Mouse (Mus musculus) lung, embryonic 15.5 days (tissue): ENCODE results near the gene Lrrc26. TPM values are rescaled to one million over a fixed set of nuclear protein-coding genes. Genes with fewer than 3 reads are reported as not detected.
"Not testable (repeated sequence)": the region's sequence is repeated elsewhere in the genome, so short reads cannot be mapped to it uniquely, and the experiment has no call there.

Experiments
- ATAC-seq: fragments of 200-750 bp; cut with Nextera tagmentation; 2 replicates; pipeline ENCODE4 v1.8.0; 2017; ENCODE audit warnings: moderate number of reproducible peaks, borderline replicate concordance; ENCODE audit not compliant: low FRiP score, low TSS enrichment; ENCODE audit errors: extremely low read depth
- H3K27ac ChIP-seq: fragments of 300-500 bp; sonication (generic); 2 replicates; pipeline ENCODE4 v1.5.1; 2015; ENCODE audit warnings: moderate library complexity, mild to moderate bottlenecking, inconsistent platforms
- H3K27me3 ChIP-seq: fragments of 300-500 bp; sonication (generic); 2 replicates; pipeline ENCODE4 v1.6.1; 2015; ENCODE audit warnings: inconsistent platforms
- H3K36me3 ChIP-seq: fragments of 300-500 bp; sonication (generic); 2 replicates; pipeline ENCODE4 v1.6.1; 2015; ENCODE audit warnings: inconsistent platforms
- H3K4me1 ChIP-seq: fragments of 300-500 bp; sonication (generic); 2 replicates; pipeline ENCODE4 v1.6.1; 2015; ENCODE audit warnings: inconsistent platforms
- H3K4me2 ChIP-seq: fragments of 300-500 bp; sonication (generic); 2 replicates; pipeline ENCODE4 v1.6.1; 2015; ENCODE audit warnings: inconsistent platforms, mild to moderate bottlenecking, moderate library complexity
- H3K4me3 ChIP-seq: fragments of 300-500 bp; sonication (generic); 2 replicates; pipeline ENCODE4 v1.5.1; 2015; ENCODE audit warnings: mild to moderate bottlenecking, inconsistent platforms
- H3K9ac ChIP-seq: fragments of 300-500 bp; sonication (generic); 2 replicates; pipeline ENCODE4 v1.6.1; 2015; ENCODE audit warnings: inconsistent platforms
- H3K9me3 ChIP-seq: fragments of 300-500 bp; sonication (generic); 2 replicates; pipeline ENCODE4 v1.6.1; 2016; ENCODE audit warnings: inconsistent platforms
- WGBS: fragments of 180-500 bp; shearing (Covaris S2); methylation state at CpG from one replicate; pipeline ENCODE4 v1.1.7; 2015; 5-methylcytosine and 5-hydroxymethylcytosine counted together
- polyA plus RNA-seq: library from polyadenylated mRNA; unstranded; fragments of >200 nt; fragmentation: Nextera tagmentation; extraction: Ambion mirVana; gene quantifications from 2 replicates; pipeline ENCODE4 v1.2.1, GENCODE M21; 2015

Gene Lrrc26
- polyA plus RNA-seq, result 3.4 and 4.5 TPM in 2 replicates

- Histone ChIP-seq H3K36me3 (peaks cover 12% of the 10 kb centered on the region), H3K4me1 (peaks cover 52% of the 10 kb centered on the region), H3K4me2 (peak within 1 kb of the TSS; percentile 38), H3K9ac (no peak within 1 kb of the TSS), H3K9me3 (no peaks in the 10 kb centered on the region), H3K27me3 (peaks cover 65% of the 10 kb centered on the region), H3K4me3 (peak within 1 kb of the TSS; percentile 35), H3K27ac (no peak within 1 kb of the TSS)
- no peak for ATAC-seq
- WGBS, result 8% methylated on average over 11 of the region's 11 CpGs
Measured at GRCm38 (mm10) chr2:25289651-25290050, at the start of gene Lrrc26. Gene Lrrc26, plus strand, starts transcription at chr2:25289915.

- Histone ChIP-seq H3K4me2 (peak overlapping the region; percentile 97), H3K27ac (peak overlapping the region; percentile 22; the same call in 1 of the 2 replicates), H3K4me1 (peaks cover 27% of the 10 kb centered on the region), H3K27me3 (peaks cover 32% of the 10 kb centered on the region), H3K4me3 (peak overlapping the region; percentile 50), H3K9me3 (no peaks in the 10 kb centered on the region), H3K36me3 (no peaks in the 10 kb centered on the region), H3K9ac (0 out of 2 replicates have a peak overlapping the region, but pooled peaks have one; percentile 23)
- 51% methylated on average over 8 of the region's 8 CpGs for WGBS
- 0 out of 2 replicates have a peak, but pooled peaks have one; percentile 8 for ATAC-seq
Measured at GRCm38 (mm10) chr2:25240310-25240709, 49.4 kb upstream of the Lrrc26 start.

GRCm38 (mm10) chr2:25240723-25241437 is 48.8 kb upstream of the Lrrc26 start:
- peak; percentile 83 for ATAC-seq
- Histone ChIP-seq H3K27ac (peak overlapping the region; percentile 22; the same call in 1 of the 2 replicates), H3K36me3 (no peaks in the 10 kb centered on the region), H3K9ac (peak overlapping the region; percentile 23; the same call in 1 of the 2 replicates), H3K27me3 (peaks cover 30% of the 10 kb centered on the region), H3K4me1 (peaks cover 27% of the 10 kb centered on the region), H3K9me3 (no peaks in the 10 kb centered on the region), H3K4me3 (peak overlapping the region; percentile 50), H3K4me2 (peak overlapping the region; percentile 97)
- WGBS, result under 1% methylated on average over 29 of the region's 29 CpGs

- Histone ChIP-seq H3K9ac (no peak overlapping the region), H3K4me1 (peaks cover 27% of the 10 kb centered on the region), H3K36me3 (no peaks in the 10 kb centered on the region), H3K27ac (no peak overlapping the region), H3K9me3 (no peaks in the 10 kb centered on the region), H3K27me3 (peaks cover 25% of the 10 kb centered on the region), H3K4me3 (peak overlapping the region; percentile 50), H3K4me2 (peak overlapping the region; percentile 97)
- 0 out of 2 replicates have a peak, but pooled peaks have one; percentile 20 for ATAC-seq
- WGBS, result 12% methylated on average over 6 of the region's 6 CpGs
Measured at GRCm38 (mm10) chr2:25241438-25241775, 48.3 kb upstream of the Lrrc26 start.

- Histone ChIP-seq H3K4me1 (peaks cover 27% of the 10 kb centered on the region), H3K4me2 (peak within 1 kb of the TSS; percentile 97), H3K36me3 (no peaks in the 10 kb centered on the region), H3K27ac (no peak within 1 kb of the TSS), H3K4me3 (peak within 1 kb of the TSS; percentile 50), H3K9me3 (no peaks in the 10 kb centered on the region), H3K9ac (peak within 1 kb of the TSS; percentile 42), H3K27me3 (peaks cover 25% of the 10 kb centered on the region)
- WGBS, result under 1% methylated on average over 34 of the region's 59 CpGs
- ATAC-seq, result no peak
Measured at GRCm38 (mm10) chr2:25242101-25242506, 47.6 kb upstream of the Lrrc26 start, which contains the start of the genes Rnf208 and Cysrt1. Gene Rnf208, plus strand, starts transcription at chr2:25242255. Gene Cysrt1, minus strand, starts transcription at chr2:25242452.

GRCm38 (mm10) chr2:25243342-25243741 is 46.4 kb upstream of the Lrrc26 start:
- Histone ChIP-seq H3K36me3 (peaks cover 6% of the 10 kb centered on the region; the same call in 1 of the 2 replicates), H3K4me3 (no peak overlapping the region), H3K27me3 (peaks cover 25% of the 10 kb centered on the region), H3K4me1 (peaks cover 27% of the 10 kb centered on the region), H3K27ac (no peak overlapping the region), H3K9ac (no peak overlapping the region), H3K4me2 (no peak overlapping the region), H3K9me3 (no peaks in the 10 kb centered on the region)
- WGBS, result 66% methylated on average over 8 of the region's 8 CpGs
- no peak for ATAC-seq

GRCm38 (mm10) chr2:25244144-25244543 is 45.6 kb upstream of the Lrrc26 start:
- H3K27me3 ChIP-seq, result peaks cover 25% of the 10 kb centered on the region
- no peaks in the 10 kb centered on the region for H3K9me3 ChIP-seq
- no peak overlapping the region for H3K4me2 ChIP-seq
- H3K4me1 ChIP-seq, result peaks cover 27% of the 10 kb centered on the region
- ATAC-seq, result no peak
- H3K27ac ChIP-seq, result no peak overlapping the region
- H3K36me3 ChIP-seq, result peaks cover 13% of the 10 kb centered on the region; the same call in 1 of the 2 replicates
- WGBS, result 82% methylated on average over 4 of the region's 4 CpGs
- no peak overlapping the region for H3K9ac ChIP-seq
- H3K4me3 ChIP-seq, result no peak overlapping the region

GRCm38 (mm10) chr2:25246183-25247072 is 43.3 kb upstream of the Lrrc26 start, which contains the start of gene AL732309.1:
Gene AL732309.1, minus strand, starts transcription at chr2:25246863.
- Histone ChIP-seq H3K36me3 (peaks cover 31% of the 10 kb centered on the region; the same call in 1 of the 2 replicates), H3K4me1 (peaks cover 15% of the 10 kb centered on the region), H3K9me3 (no peaks in the 10 kb centered on the region), H3K27me3 (peaks cover 21% of the 10 kb centered on the region), H3K27ac (no peak within 1 kb of the TSS), H3K9ac (no peak within 1 kb of the TSS), H3K4me2 (no peak within 1 kb of the TSS), H3K4me3 (no peak within 1 kb of the TSS)
- ATAC-seq, result no peak
- WGBS, result 77% methylated on average over 10 of the region's 10 CpGs

- peaks cover 34% of the 10 kb centered on the region; the same call in 1 of the 2 replicates for H3K36me3 ChIP-seq
- peaks cover 21% of the 10 kb centered on the region for H3K4me1 ChIP-seq
- no peak overlapping the region for H3K4me3 ChIP-seq
- no peaks in the 10 kb centered on the region for H3K9me3 ChIP-seq
- no peaks in the 10 kb centered on the region for H3K27me3 ChIP-seq
- no peak overlapping the region for H3K27ac ChIP-seq
- H3K4me2 ChIP-seq, result no peak overlapping the region
- H3K9ac ChIP-seq, result no peak overlapping the region
- WGBS, result 89% methylated on average over 1 of the region's 1 CpGs
- ATAC-seq, result no peak
Measured at GRCm38 (mm10) chr2:25252331-25252730, 37.4 kb upstream of the Lrrc26 start.

GRCm38 (mm10) chr2:25255284-25255779 is 34.4 kb upstream of the Lrrc26 start, which contains the start of gene Tmem203:
Gene Tmem203, plus strand, starts transcription at chr2:25255439.
- H3K36me3 ChIP-seq, result peaks cover 12% of the 10 kb centered on the region; the same call in 1 of the 2 replicates
- 0% methylated on average over 39 of the region's 39 CpGs for WGBS
- H3K9me3 ChIP-seq, result no peaks in the 10 kb centered on the region
- peak within 1 kb of the TSS; percentile 54 for H3K27ac ChIP-seq
- peak; percentile 89 for ATAC-seq
- H3K4me2 ChIP-seq, result peak within 1 kb of the TSS; percentile 93
- H3K4me1 ChIP-seq, result peaks cover 21% of the 10 kb centered on the region
- H3K27me3 ChIP-seq, result no peaks in the 10 kb centered on the region
- H3K9ac ChIP-seq, result peak within 1 kb of the TSS; percentile 71
- peak within 1 kb of the TSS; percentile 71 for H3K4me3 ChIP-seq

GRCm38 (mm10) chr2:25256443-25257109 is 33.1 kb upstream of the Lrrc26 start:
- not testable (repeated sequence) for H3K36me3 ChIP-seq, H3K9me3 ChIP-seq, ATAC-seq, H3K27me3 ChIP-seq, H3K27ac ChIP-seq
- peak overlapping the region; percentile 71; the same call in 1 of the 2 replicates for H3K9ac ChIP-seq
- peak overlapping the region; percentile 71 for H3K4me3 ChIP-seq
- 53% methylated on average over 12 of the region's 12 CpGs for WGBS
- peak overlapping the region; percentile 93 for H3K4me2 ChIP-seq
- peaks cover 21% of the 10 kb centered on the region for H3K4me1 ChIP-seq
